25 mouse cellular contexts compared by ENCODE assay signal in genomic region chr6:24967726-24968125, GRCm38 (mm10). TPM values are rescaled to one million over a fixed set of nuclear protein-coding genes. Genes with fewer than 3 reads are reported as not detected.
DNase-seq lines count a peak whose midpoint lies in the region; ATAC-seq and TF ChIP-seq lines count a peak whose summit lies in the region.
"Had no signal": no experiment of that assay in that cellular context is flagged by ENCODE, and none has a peak within 500 bp of the region (broad histone marks: within the 10 kb centered on the region; RNA-seq: fewer than 3 reads in every experiment).

No protein-coding gene starts in this region.

- no peak overlapping the region for H3K4me2 ChIP-seq in kidney, embryonic 16.5 days (replicated peaks; ENCODE audit: low read depth, low read length)
- H3K4me2 ChIP-seq: embryonic facial prominence, embryonic 12.5 days; forebrain, embryonic 13.5 days; forebrain, embryonic 15.5 days had no signal

- H3K36me3 ChIP-seq in kidney, adult 2 months (ENCODE audit: control insufficient read depth, insufficient read depth, low read length), result no peaks in the 10 kb centered on the region
- H3K36me3 ChIP-seq in kidney, embryonic 16.5 days (ENCODE audit: insufficient read depth, low read length), result no peaks in the 10 kb centered on the region
- H3K36me3 ChIP-seq: embryonic facial prominence, embryonic 10.5 days; embryonic facial prominence, embryonic 12.5 days; forebrain, embryonic 15.5 days; G1E had no signal

- peaks cover 6% of the 10 kb centered on the region; the same call in 1 of the 2 replicates for H3K4me1 ChIP-seq in kidney, adult 2 months (ENCODE audit: control insufficient read depth, insufficient read depth, low read length)
- H3K4me1 ChIP-seq in kidney, embryonic 16.5 days (ENCODE audit: insufficient read depth, low read length), result 0 out of 2 replicates have a peak, but pooled peaks cover 5% of the 10 kb centered on the region
- H3K4me1 ChIP-seq: embryonic facial prominence, embryonic 10.5 days; embryonic facial prominence, embryonic 12.5 days; forebrain, embryonic 13.5 days; forebrain, embryonic 15.5 days had no signal

- H3K9ac ChIP-seq in kidney, embryonic 16.5 days (replicated peaks; ENCODE audit: low read length), result no peak overlapping the region
- H3K9ac ChIP-seq: embryonic facial prominence, embryonic 12.5 days; forebrain, embryonic 13.5 days; forebrain, embryonic 15.5 days had no signal

- H3K27me3 ChIP-seq in kidney, adult 2 months (replicated peaks; ENCODE audit: control insufficient read depth, insufficient read depth, low read length), result no peaks in the 10 kb centered on the region
- H3K27me3 ChIP-seq in kidney, embryonic 16.5 days (ENCODE audit: insufficient read depth, low read length), result no peaks in the 10 kb centered on the region
- H3K27me3 ChIP-seq: CH12.LX; embryonic facial prominence, embryonic 12.5 days; forebrain, embryonic 13.5 days; forebrain, embryonic 15.5 days; Patski had no signal

- H3K4me3 ChIP-seq in kidney, adult 2 months (ENCODE audit: insufficient read depth, low read depth, low read length), result no peak overlapping the region
- H3K4me3 ChIP-seq in kidney, embryonic 16.5 days (ENCODE audit: low read length), result no peak overlapping the region
- H3K4me3 ChIP-seq: embryonic facial prominence, embryonic 10.5 days; embryonic facial prominence, embryonic 12.5 days; forebrain, embryonic 13.5 days; forebrain, embryonic 15.5 days had no signal

- no peak for TF ChIP-seq CTCF in kidney, adult 2 months (conservative IDR thresholded peaks at IDR 0.05; ENCODE audit: insufficient read depth, insufficient read length, low read depth, low read length)

- peak; percentile 53 for DNase-seq in kidney, adult 11 months
- DNase-seq in kidney, postnatal 10 days, result no peak
- DNase-seq in kidney, adult 2 months, result peak; percentile 80
- DNase-seq in kidney, adult 9 months, result peak; percentile 77
- no peak for DNase-seq in kidney, postnatal 4 days
- peak; percentile 50 to 62 for DNase-seq in kidney, postnatal 36 days
- DNase-seq in adrenal gland, postnatal 10 days, result no peak
- DNase-seq: adrenal gland, adult 8-10 months; adrenal gland, postnatal 25 days; B cell, adult 2 months; cerebellum, adult 11-12 months; cerebellum, adult 2 months; cerebellum, adult 9-10 months; cerebellum, postnatal 10 days; cerebellum, postnatal 25 days had no signal

- no peaks in the 10 kb centered on the region for H3K9me3 ChIP-seq in kidney, embryonic 16.5 days (ENCODE audit: low read length)
- H3K9me3 ChIP-seq: embryonic facial prominence, embryonic 10.5 days; embryonic facial prominence, embryonic 12.5 days; forebrain, embryonic 13.5 days; forebrain, embryonic 15.5 days; G1E had no signal

- ATAC-seq in kidney, embryonic 16.5 days (ENCODE audit: low FRiP score, low TSS enrichment), result no peak
- ATAC-seq: activated CD4-positive, CD25-positive, alpha-beta regulatory T cell, adult 4 months; CD4-positive, CD25-positive, alpha-beta regulatory T cell, adult 4 months; forebrain, embryonic 13.5 days; forebrain, embryonic 15.5 days; Patski had no signal

- H3K27ac ChIP-seq in kidney, adult 2 months (ENCODE audit: insufficient read depth, low read depth, low read length), result peak overlapping the region; percentile 3; the same call in 1 of the 2 replicates
- no peak overlapping the region for H3K27ac ChIP-seq in kidney, embryonic 16.5 days (ENCODE audit: low read length)
- H3K27ac ChIP-seq: embryonic facial prominence, embryonic 10.5 days; embryonic facial prominence, embryonic 12.5 days; forebrain, embryonic 13.5 days; forebrain, embryonic 15.5 days had no signal

- no peak for TF ChIP-seq POLR2A in kidney, adult 2 months (IDR thresholded peaks at IDR 0.05; ENCODE audit: low read depth, low read length)

- WGBS in kidney, adult 2 months, result 57% methylated on average over 7 of the region's 7 CpGs
- WGBS in kidney, embryonic 16.5 days, result 79% methylated on average over 7 of the region's 7 CpGs

RNA-seq across cellular contexts. Expression of gene Tmem229a, which starts 11.6 kb away (rescaled TPM):
- 50.4 and 61.1 TPM in 2 replicates for polyA plus RNA-seq in kidney, adult 2 months (2012; rRNA removed)
- 10.0 and 11.3 TPM in 2 replicates for polyA plus RNA-seq in kidney, embryonic 16.5 days (2015; fragmentation: Nextera tagmentation; extraction: Ambion mirVana)
- under 1 TPM; 0.57 to 0.58 TPM for total RNA-seq in adrenal gland, postnatal 10 days (2021)
- total RNA-seq: CH12.LX had no signal
- polyA plus RNA-seq: CD4-positive, CD25-positive, alpha-beta regulatory T cell, adult 4 months; G1E; Patski had no signal

Comparison
In these comparisons a context has a peak if more than half of its experiments do, and no peak if none do; other contexts are left out.
1. DNase-seq: peak in kidney, adult 11 months (single experiment), kidney, adult 2 months (single experiment), kidney, adult 9 months (single experiment) and kidney, postnatal 36 days (2 of 2); none in kidney, postnatal 10 days (single experiment), kidney, postnatal 4 days (0 of 2) and adrenal gland, postnatal 10 days (single experiment).